Mouse (Mus musculus): ENCODE results near the gene Thumpd3.

The Thumpd3 gene

GRCm38 (mm10) chr6:113037946-113038734, 7.9 kb upstream of the Thumpd3 start:
- DNase-seq (ENCODE audit: low spot score): peak; percentile 80

- DNase-seq (ENCODE audit: low spot score): no peak
These were observed 7.3 kb upstream of the Thumpd3 start for GRCm38 (mm10) chr6:113038735-113039058.

- no peak for DNase-seq (ENCODE audit: low spot score)
These were observed 5.7 kb upstream of the Thumpd3 start for GRCm38 (mm10) chr6:113040319-113040718.

DNA sequence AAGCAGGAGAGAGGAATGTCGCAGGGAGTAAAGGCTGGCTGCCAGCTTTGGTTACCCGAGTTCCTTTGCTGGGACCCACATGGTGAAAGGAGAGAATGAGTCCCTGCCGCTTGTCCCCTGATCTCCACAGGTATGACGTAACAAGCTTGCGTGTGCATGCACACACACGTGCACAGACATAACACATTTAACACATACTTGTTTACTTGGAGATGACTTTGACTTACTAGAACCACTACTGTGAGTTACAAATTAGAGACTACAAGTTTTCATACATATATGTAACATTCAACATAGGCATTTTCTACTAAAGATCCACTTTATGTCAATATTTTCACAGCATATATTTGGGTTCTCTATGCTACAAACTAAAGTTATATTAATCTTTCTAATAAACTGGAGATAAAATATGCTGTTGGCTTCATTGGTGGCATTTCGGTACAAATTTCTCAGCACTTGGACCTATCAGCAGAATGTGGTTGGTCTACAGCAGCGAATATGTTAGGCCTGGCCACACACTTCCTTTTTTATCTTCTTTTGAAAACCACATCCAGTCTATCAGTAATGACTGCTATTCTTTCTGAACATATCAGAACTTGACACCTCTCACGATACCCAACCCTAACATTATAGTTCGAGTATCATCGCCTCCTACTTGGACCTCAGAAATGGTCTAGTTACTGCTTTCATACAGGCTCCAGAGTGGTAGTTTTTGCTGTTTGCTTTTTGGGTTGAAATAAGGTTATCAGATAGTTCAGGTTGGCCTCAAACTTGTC, 4.6 kb upstream of the Thumpd3 start:
- no peak for DNase-seq (ENCODE audit: low spot score)

DNA sequence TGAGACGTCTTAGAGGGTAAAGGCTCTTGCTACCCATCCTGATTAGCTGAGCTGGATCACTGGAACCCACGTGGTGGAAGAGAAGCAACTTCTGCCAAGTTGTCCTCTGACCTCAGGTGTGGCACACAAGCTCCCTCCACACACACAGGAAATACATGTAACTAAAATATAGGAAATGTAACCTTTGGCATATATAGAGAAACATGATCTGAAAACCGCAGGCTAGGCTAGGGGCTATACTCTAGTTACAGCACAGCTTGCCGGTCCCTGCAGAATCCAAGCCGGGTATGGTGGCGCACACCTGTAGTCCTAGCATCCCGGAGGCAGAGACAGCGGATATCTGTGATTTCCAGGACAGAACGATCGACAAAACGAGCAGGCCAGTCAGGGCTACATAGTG, 450 bp upstream of the Thumpd3 start:
- no peak for DNase-seq (ENCODE audit: low spot score)

DNA sequence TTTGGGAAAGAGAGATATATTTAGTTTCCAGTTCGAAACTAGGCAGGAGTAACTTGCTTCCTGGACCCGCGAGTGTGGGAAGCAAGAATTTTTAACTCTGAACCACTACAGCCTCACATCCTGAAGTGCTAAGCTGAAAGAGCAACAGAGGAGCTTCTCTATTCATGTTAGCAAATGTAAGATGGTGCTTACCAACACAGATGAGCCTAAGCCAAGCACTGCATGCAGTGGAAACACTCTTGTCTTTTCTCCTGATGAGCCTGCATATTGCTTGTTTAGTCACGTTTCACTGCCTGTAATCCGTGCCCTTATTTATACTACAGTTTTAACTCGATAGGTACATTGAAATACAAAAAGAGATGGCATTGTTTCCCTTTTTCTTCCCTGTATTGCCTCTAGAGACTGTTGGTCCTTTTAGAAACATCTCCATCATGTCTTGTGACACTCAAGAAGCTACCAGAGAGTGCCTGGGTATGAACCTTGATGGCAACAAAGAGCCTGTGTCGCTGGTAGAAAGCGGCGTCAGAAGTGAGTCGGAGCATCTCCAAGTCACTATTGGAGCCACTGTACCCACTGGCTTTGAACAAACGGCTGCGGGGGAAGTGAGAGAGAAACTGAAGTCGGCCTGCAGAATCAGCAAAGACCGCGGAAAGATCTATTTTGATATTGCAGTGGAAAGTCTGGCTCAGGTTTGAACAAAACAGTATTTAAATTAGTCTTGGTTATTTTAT, 1.2 kb downstream of the Thumpd3 start:
- DNase-seq (ENCODE audit: low spot score): no peak

DNA sequence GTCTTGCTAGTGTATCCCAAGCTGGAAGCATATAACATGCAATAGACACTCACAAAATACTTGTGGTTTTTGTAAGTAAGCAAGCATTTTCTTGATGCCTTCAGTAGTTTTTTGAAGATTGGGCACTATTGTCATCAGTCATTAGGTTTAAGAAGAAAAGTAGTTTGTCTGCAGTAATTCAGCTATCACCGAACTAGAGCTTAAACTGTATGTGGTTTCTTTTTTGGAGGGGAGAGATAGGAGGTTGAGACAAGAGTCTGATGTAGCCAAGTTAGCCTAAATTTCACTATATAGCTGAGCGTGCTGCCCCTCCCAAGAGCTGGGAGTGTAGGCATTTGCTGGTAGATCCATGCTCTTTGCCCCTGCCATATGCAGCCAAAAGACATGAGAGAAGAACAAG, 2.3 kb downstream of the Thumpd3 start:
- no peak for DNase-seq (ENCODE audit: low spot score)

DNA sequence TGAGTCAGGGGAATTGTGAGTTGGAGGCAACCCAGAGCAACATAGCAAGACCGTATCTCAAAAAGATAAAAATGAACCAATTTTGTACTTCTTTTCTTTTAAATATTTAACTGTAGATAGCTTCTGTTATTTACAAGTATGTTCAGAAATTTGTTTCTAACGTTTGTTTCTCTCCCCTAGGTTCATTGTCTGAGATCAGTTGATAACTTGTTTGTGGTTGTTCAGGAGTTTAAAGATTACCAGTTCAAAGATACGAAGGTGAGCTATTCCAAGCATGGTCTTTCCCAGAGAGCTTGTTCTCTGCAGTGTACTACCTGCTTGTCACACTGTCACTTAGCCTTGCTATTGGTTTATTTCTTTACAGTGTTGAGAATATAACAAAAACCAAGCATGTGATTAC, 3.1 kb downstream of the Thumpd3 start:
- DNase-seq (ENCODE audit: low spot score): no peak

DNA sequence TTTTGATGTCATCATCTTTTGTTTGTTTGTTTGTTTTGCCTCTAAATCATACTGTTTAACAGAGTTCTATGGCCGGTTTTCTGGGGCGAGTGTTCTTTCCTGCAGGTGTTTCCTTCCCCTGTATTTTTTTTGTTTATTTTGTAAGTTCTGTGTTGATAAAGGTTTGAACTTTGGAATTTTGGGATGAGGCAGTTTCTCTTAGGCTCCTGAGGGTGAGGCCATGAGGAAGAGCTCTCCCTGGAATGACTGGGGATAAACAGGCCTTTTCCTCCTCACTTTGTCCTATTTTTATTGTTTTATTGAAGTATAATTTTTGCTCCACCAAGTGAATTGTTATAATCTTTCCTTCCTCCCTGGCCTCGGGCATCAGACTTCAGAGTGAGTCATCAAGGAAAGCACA, 6.9 kb downstream of the Thumpd3 start:
- peak; percentile 39 for DNase-seq (ENCODE audit: low spot score)

GRCm38 (mm10) chr6:113054552-113055107, 8.6 kb downstream of the Thumpd3 start:
- DNase-seq (ENCODE audit: low spot score): peak; percentile 56

DNA sequence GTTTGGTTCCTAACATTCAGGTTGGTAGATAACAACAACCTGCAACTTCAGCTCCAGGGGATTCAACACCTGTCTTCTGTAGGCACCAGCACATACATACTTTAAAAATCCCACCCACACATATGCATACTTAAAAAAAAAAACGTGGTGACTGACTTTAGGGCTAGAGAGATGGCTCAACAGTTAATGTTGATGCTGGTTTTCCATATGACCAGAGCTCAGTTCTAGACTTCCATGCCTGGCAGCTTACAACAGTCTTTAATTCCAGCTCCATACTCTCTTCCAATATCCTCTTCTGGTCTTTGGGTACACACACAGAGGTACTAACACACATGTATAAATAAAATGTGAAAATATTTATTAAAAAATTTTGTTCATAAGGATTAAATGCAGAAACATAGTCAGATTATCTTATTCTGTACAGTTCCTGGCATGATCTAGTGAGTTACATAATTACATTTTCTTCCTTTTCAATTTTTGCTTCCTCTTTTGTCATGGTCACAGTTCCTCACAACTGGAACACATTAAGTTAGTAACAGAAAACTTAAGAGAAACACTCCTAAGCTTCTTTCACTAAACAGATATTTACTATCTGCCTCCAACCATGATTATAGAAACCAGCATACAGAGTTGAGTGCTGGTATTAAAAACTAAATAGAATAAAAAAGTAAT, 15.0 kb downstream of the Thumpd3 start:
- DNase-seq (ENCODE audit: low spot score): no peak

DNA sequence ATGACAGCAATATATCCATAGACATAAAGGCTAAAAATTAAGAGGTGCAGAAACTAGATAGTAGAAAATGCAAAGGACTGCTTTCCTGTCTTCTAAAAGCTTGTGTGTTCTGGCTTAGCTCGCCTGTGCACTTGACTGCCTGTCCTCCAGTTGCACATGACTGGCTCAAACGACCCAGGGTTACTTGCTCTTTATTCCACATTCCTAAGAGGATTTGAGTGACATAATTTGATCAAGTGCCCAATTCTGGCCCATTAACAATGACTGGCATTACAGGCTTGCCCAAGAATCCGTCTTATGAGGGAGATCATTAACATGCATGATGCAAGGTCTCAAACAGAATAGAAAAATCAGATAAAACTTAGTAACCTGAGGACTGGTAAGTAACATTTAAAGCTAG, 16.2 kb downstream of the Thumpd3 start:
- no peak for DNase-seq (ENCODE audit: low spot score)

- no peak for DNase-seq (ENCODE audit: low spot score)
These were observed 17.3 kb downstream of the Thumpd3 start for GRCm38 (mm10) chr6:113063363-113063762.

DNA sequence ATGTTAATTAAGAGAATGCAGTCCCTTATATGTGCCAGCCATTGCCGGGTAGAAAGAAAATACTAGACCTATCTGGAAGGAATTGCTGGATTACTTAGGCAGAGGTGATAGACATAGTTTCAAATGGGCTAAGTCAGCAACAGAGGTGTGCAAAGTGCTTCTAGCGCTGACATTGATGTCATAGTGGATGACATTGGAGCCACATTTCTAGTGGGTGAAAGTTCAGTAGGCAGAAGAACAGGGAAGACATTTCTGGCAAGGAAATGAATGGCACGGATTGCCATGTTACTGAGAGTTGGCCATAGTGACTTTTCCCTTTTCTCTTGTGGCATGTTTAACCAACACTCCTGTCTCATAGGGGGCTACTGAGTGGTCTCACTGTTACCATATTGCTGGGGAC, 19.2 kb downstream of the Thumpd3 start:
- DNase-seq (ENCODE audit: low spot score): no peak

- DNase-seq (ENCODE audit: low spot score): no peak
These were observed 23.1 kb downstream of the Thumpd3 start for GRCm38 (mm10) chr6:113069154-113069553.

- peak; percentile 17 for DNase-seq (ENCODE audit: low spot score)
These were observed 29.2 kb downstream of the Thumpd3 start for GRCm38 (mm10) chr6:113075261-113075660.

DNA sequence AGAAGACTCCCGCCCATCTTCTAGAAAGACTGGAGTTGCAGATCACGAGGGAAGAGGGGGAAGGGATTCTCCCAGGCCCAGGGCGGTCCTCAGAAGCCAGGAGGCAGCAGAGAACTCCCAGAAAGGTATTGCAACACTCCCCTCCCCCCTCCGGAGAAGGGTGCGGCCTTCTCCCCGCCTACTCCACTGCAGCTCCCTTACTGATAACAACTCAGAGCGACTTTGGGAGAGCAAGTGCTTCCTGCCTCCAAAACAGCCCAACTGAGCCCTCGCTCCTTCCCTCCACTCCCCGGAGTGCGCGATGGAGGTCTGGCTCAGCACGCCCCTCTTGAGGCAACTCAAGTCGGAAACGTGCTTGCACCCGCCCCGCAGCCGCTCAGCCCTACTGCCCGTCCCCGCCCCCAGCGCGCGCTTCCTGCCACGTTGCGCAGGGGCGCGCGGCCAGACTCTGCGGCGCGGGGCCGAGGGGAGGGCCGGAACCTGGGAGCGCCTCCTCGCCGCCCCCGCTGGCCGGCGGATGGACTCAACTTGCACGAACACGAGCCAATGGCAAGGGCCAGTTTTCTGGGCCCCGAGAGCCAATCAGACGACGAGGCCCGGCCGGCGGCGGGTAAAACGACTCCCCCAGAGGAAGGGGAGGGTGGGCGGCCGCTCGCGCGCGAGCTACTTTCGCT, 30.1 kb downstream of the Thumpd3 start:
- DNase-seq (ENCODE audit: low spot score): peak; percentile 98

DNA sequence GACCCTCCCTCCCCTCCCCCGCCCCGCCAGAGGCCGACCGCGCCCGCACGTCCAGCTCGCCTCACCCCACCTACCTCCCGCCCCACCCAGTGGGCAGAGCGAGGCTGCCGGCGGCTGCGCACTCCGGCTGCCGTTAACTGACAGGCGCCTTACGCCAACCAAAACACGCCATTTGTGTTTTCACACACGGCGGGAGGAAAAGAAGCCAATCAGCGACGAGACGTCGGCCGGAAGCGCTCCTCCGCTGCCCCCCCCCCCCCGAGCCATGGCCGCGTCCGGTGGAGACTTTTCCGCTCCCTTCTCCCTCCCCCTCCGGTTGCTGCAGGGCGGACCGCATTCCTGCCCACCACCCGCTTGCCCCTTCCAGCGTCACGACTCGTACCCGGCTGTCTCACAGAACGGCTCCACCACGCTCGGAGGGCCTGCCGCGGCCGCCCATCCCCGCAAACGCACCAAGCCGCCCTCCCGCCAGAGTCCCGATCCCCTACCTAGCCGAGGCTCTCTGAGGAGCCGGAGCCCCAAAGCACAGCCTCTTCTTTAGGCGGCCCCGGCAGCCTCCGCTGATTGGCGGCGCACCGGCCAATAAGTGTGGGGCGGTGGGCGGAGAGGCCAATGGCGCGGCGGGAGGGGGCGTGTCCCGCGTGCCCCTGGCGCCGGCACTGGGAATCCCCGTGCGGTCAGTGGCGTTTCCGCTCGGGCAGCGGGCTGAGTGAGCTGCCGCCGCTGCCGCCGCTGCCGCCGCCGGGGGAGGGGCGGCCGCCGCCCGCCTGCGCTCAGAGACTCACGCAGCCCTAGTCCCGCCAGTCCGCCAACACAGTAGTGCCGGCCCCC, 30.9 kb downstream of the Thumpd3 start, which contains the start of gene Setd5:
Gene Setd5, plus strand, starts transcription at position 680 of the 831 bp plus-strand sequence.
- DNase-seq (ENCODE audit: low spot score): peak; percentile 98

GRCm38 (mm10) chr6:113077569-113078030, 31.6 kb downstream of the Thumpd3 start:
- no peak for DNase-seq (ENCODE audit: low spot score)

DNA sequence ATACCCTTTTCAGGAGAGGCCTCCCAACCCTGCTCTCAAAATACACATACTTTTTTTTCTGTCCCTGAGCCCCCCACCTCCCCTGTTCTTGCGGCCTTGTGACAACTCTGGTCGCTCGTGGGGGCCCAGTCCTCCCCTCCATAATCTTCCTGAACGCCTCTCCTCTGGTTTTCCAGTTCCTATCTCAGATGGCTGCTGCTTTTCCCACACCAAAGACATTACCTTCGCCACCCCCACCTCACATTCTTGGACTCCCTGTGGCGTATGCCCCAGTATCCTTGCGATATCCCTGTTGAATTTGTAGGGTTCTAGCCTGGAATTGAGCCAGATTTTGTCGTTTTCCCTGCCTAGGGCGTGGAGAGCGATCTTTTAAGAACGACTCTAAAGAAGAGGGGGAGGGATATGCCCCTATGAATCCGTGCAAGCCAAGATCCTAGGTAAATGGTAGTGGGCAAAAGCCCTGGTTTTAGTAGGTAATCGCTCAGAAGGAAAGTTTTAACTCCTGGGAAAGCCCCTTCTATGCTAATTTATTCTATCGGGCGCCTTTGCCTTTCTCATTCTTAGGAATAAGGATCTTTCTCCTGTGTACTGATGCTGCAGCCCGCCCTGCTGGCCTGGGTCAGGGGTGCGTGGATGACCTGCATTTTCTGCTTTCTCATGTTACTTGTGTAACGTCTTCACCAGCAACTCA, 32.2 kb downstream of the Thumpd3 start:
- peak; percentile 55 for DNase-seq (ENCODE audit: low spot score)
